Mouse (Mus musculus): ENCODE measurements around the gene Adamtsl1. TPM values are rescaled to one million over a fixed set of nuclear protein-coding genes. Genes with fewer than 3 reads are reported as not detected.

Gene Adamtsl1
- polyA plus RNA-seq, 1 experiment: 5.2 TPM

DNA sequence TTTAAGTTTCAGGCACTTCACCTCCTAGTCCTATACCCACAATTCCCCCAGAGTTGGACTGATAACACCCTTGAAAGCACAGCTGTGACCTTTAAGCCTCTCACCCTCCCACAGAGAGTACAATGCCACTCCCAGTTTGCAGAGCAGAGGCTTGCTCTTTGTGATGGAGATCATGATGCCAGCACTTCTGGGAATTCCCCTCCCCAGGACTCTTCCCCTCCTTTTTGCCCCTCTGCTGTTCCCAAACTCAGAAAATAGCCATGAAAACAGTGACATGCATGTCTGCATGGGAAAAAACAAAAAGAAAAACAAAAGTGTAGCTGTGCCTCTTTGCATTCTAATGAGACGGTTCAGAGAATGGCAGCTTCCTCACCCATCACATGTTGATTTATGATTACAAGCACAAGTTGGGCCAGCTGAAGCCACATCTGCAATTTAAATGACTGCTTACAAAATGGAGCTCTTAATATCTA lies 669.8 kb downstream of the Adamtsl1 start:
- no peak overlapping the region for H3K4me3 ChIP-seq (ENCODE audit: insufficient read depth, low read depth, low read length)
- WGBS: 23% methylated on average over 1 of the region's 1 CpGs
- no peaks in the 10 kb centered on the region for H3K4me1 ChIP-seq (ENCODE audit: control insufficient read depth, insufficient read depth, low read length)
- H3K27me3 ChIP-seq (replicated peaks; ENCODE audit: control insufficient read depth, insufficient read depth, low read length): no peaks in the 10 kb centered on the region; the same call in 1 of the 2 replicates
- peak; percentile 49 for DNase-seq
- TF ChIP-seq POLR2A (IDR thresholded peaks at IDR 0.05; ENCODE audit: low read depth, low read length) (no peak), CTCF (conservative IDR thresholded peaks at IDR 0.05; ENCODE audit: insufficient read depth, insufficient read length, low read depth, low read length) (no peak)
- no peak overlapping the region for H3K27ac ChIP-seq (ENCODE audit: insufficient read depth, low read depth, low read length)
- no peaks in the 10 kb centered on the region for H3K36me3 ChIP-seq (ENCODE audit: control insufficient read depth, insufficient read depth, low read length)

DNA sequence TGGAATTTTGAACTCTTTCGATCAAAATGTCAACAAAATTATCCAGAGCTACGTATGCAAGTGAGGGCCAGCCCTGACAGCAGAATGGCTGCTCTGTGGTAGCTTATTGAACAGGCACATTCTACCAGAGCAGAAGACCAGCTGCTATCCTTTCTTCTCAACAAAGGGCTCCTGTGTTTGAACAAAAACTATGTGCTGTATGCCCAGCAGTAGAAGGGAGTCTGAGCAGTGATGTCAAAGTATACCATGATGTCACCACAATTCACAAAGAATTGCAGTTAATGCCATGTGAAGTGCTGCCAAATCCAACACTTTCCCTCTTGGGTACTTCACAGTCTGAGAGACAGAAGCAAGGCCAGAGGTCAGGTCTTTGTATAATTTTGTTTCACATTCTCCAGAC lies 675.9 kb downstream of the Adamtsl1 start:
- WGBS: 90% methylated on average over 2 of the region's 2 CpGs
- Histone ChIP-seq H3K27ac (ENCODE audit: insufficient read depth, low read depth, low read length) (no peak overlapping the region), H3K36me3 (ENCODE audit: control insufficient read depth, insufficient read depth, low read length) (no peaks in the 10 kb centered on the region), H3K27me3 (replicated peaks; ENCODE audit: control insufficient read depth, insufficient read depth, low read length) (no peaks in the 10 kb centered on the region), H3K4me3 (ENCODE audit: insufficient read depth, low read depth, low read length) (no peak overlapping the region), H3K4me1 (ENCODE audit: control insufficient read depth, insufficient read depth, low read length) (no peaks in the 10 kb centered on the region)
- no peak for TF ChIP-seq CTCF (conservative IDR thresholded peaks at IDR 0.05; ENCODE audit: insufficient read depth, insufficient read length, low read depth, low read length)
- TF ChIP-seq POLR2A (IDR thresholded peaks at IDR 0.05; ENCODE audit: low read depth, low read length): no peak
- DNase-seq: no peak

DNA sequence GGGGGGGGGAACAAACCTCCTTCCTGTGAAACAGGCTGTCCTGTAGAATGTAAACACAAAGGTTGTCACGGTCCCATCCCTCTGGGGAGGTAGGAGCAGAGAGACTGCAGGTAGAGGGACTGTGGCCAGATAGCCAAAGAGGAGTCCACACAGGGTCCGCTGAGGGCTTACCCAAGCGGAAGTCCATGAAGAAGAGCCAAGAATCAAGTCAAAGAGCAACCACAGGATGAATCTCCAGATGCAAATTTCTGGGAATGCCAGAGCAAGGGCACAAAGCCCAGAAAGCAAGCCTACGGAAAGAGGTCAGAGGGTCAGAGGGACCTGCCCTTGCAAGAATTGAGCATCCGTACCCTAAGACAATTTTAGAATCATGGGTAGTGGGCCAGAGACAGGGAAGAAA lies 677.2 kb downstream of the Adamtsl1 start:
- no peak overlapping the region for H3K4me3 ChIP-seq (ENCODE audit: insufficient read depth, low read depth, low read length)
- WGBS: 61% methylated on average over 5 of the region's 5 CpGs
- TF ChIP-seq POLR2A (IDR thresholded peaks at IDR 0.05; ENCODE audit: low read depth, low read length): no peak
- TF ChIP-seq CTCF (conservative IDR thresholded peaks at IDR 0.05; ENCODE audit: insufficient read depth, insufficient read length, low read depth, low read length): no peak
- H3K27ac ChIP-seq (ENCODE audit: insufficient read depth, low read depth, low read length): no peak overlapping the region
- H3K36me3 ChIP-seq (ENCODE audit: control insufficient read depth, insufficient read depth, low read length): no peaks in the 10 kb centered on the region
- no peaks in the 10 kb centered on the region for H3K4me1 ChIP-seq (ENCODE audit: control insufficient read depth, insufficient read depth, low read length)
- peak; percentile 75 for DNase-seq
- no peaks in the 10 kb centered on the region for H3K27me3 ChIP-seq (replicated peaks; ENCODE audit: control insufficient read depth, insufficient read depth, low read length)

DNA sequence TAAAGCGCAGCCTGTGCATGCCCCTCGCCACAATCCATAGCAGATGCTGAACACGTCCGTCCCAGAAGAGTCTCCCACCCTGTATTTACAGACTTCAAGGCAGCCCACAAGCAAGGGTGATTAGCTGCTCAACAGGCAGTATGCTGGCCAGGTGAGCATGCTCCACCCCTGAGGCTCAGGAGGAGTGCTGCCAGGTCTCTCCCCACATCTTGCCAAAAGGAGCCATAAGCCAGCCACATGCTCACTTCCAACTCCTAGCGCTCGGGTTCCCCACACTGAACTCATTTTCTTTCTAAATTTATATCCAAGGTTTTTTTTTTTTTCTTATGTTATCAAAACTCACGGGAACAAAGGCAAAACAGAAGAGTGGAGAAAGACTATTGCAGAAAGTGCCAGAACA lies 687.8 kb downstream of the Adamtsl1 start:
- no peak for TF ChIP-seq CTCF (conservative IDR thresholded peaks at IDR 0.05; ENCODE audit: insufficient read depth, insufficient read length, low read depth, low read length)
- TF ChIP-seq POLR2A (IDR thresholded peaks at IDR 0.05; ENCODE audit: low read depth, low read length): no peak
- no peak overlapping the region for H3K4me3 ChIP-seq (ENCODE audit: insufficient read depth, low read depth, low read length)
- no peaks in the 10 kb centered on the region for H3K4me1 ChIP-seq (ENCODE audit: control insufficient read depth, insufficient read depth, low read length)
- no peak overlapping the region for H3K27ac ChIP-seq (ENCODE audit: insufficient read depth, low read depth, low read length)
- no peak for DNase-seq
- no peaks in the 10 kb centered on the region for H3K27me3 ChIP-seq (replicated peaks; ENCODE audit: control insufficient read depth, insufficient read depth, low read length)
- WGBS: 92% methylated on average over 7 of the region's 7 CpGs
- H3K36me3 ChIP-seq (ENCODE audit: control insufficient read depth, insufficient read depth, low read length): no peaks in the 10 kb centered on the region

DNA sequence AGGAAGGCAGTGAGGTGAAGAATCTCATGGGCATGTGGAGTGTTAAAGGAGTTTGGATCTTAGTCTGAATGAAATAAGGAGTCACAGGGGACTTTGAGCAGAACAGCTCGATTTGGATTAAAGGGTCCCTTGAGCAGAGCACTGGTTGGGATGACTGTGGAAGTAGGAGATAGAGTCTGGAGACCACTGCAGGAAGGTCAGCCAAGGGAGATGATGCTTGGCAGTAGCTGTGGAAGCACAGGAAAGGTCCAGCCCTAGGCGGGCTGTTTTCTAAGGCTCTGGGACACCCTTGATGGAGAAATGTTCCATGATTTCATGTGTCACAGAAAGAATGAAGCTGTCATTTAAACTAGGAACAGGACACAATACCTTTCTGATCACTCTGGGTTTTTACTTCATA lies 689.3 kb downstream of the Adamtsl1 start:
- no peak for TF ChIP-seq POLR2A (IDR thresholded peaks at IDR 0.05; ENCODE audit: low read depth, low read length)
- TF ChIP-seq CTCF (conservative IDR thresholded peaks at IDR 0.05; ENCODE audit: insufficient read depth, insufficient read length, low read depth, low read length): no peak
- Histone ChIP-seq H3K27ac (ENCODE audit: insufficient read depth, low read depth, low read length) (no peak overlapping the region), H3K4me3 (ENCODE audit: insufficient read depth, low read depth, low read length) (no peak overlapping the region), H3K27me3 (replicated peaks; ENCODE audit: control insufficient read depth, insufficient read depth, low read length) (no peaks in the 10 kb centered on the region), H3K4me1 (ENCODE audit: control insufficient read depth, insufficient read depth, low read length) (no peaks in the 10 kb centered on the region), H3K36me3 (ENCODE audit: control insufficient read depth, insufficient read depth, low read length) (no peaks in the 10 kb centered on the region)
- 82% methylated on average over 2 of the region's 2 CpGs for whole genome bisulfite sequencing
- DNase-seq: no peak

DNA sequence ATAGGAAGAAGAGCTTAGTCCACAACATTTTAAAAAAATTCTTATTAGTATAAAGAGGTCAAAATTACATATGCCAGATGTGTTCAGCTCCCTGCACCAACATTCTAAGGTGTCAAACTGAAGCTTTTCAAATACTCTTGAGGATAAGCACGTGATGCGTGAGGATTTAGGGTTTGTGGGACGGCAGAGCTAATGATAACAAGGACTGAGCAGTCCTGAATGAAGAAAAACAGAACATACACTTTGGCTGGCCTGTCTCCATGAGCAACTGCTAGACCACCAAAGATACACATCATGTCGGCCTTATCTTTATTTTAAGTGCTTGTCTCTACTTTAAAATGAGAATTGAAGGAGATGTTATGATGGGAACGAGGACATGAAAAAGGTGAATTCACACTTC lies 710.9 kb downstream of the Adamtsl1 start:
- TF ChIP-seq POLR2A (IDR thresholded peaks at IDR 0.05; ENCODE audit: low read depth, low read length): no peak
- Histone ChIP-seq H3K27me3 (replicated peaks; ENCODE audit: control insufficient read depth, insufficient read depth, low read length) (no peaks in the 10 kb centered on the region), H3K4me1 (ENCODE audit: control insufficient read depth, insufficient read depth, low read length) (no peaks in the 10 kb centered on the region), H3K4me3 (ENCODE audit: insufficient read depth, low read depth, low read length) (no peak overlapping the region), H3K36me3 (ENCODE audit: control insufficient read depth, insufficient read depth, low read length) (no peaks in the 10 kb centered on the region), H3K27ac (ENCODE audit: insufficient read depth, low read depth, low read length) (no peak overlapping the region)
- WGBS: 93% methylated on average over 5 of the region's 5 CpGs
- no peak for DNase-seq

DNA sequence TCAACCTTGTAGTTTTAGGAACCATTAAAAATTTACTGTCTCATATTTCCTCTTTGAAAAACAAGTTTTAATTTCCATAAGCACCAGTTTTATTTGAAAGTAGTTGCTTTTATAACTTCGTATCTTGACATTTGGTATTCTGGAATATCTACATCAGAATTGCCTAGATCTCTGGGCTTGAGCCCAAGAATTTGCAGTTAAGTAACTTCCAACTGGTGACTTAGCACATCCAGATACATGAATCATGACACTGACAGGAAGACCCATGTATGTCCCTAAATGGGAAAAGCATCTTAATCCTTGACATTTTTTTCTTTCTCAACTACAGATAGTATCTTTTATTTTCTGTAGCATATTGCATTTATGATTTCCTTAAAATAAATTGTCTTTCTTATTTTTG lies 713.1 kb downstream of the Adamtsl1 start:
- no peak overlapping the region for H3K27ac ChIP-seq (ENCODE audit: insufficient read depth, low read depth, low read length)
- H3K4me1 ChIP-seq (ENCODE audit: control insufficient read depth, insufficient read depth, low read length): no peaks in the 10 kb centered on the region
- WGBS: 62% methylated on average over 1 of the region's 1 CpGs
- no peak for TF ChIP-seq POLR2A (IDR thresholded peaks at IDR 0.05; ENCODE audit: low read depth, low read length)
- TF ChIP-seq CTCF (conservative IDR thresholded peaks at IDR 0.05; ENCODE audit: insufficient read depth, insufficient read length, low read depth, low read length): no peak
- H3K36me3 ChIP-seq (ENCODE audit: control insufficient read depth, insufficient read depth, low read length): no peaks in the 10 kb centered on the region
- H3K4me3 ChIP-seq (ENCODE audit: insufficient read depth, low read depth, low read length): no peak overlapping the region
- DNase-seq: peak; percentile 37
- H3K27me3 ChIP-seq (replicated peaks; ENCODE audit: control insufficient read depth, insufficient read depth, low read length): no peaks in the 10 kb centered on the region

DNA sequence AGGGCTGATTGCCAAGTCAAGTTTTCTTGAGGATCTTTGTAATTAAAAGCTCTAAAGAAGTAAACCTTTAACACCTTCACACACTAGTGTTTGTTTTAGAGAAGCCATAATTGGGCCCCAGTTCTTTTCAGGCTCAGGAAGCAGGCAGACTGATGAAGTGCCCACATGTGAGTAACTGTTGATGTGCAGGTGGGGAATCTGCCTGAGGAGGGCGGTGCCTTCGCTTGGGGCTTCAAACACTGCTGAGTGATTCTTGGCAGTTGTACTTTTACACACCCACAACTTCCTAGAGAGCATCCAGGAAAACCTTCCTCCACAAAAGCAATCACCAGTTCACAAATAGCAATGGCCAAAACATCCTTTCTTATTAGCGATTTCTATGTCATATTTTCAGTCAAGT lies 719.2 kb downstream of the Adamtsl1 start:
- Histone ChIP-seq H3K27ac (ENCODE audit: insufficient read depth, low read depth, low read length) (no peak overlapping the region), H3K27me3 (replicated peaks; ENCODE audit: control insufficient read depth, insufficient read depth, low read length) (no peaks in the 10 kb centered on the region), H3K36me3 (ENCODE audit: control insufficient read depth, insufficient read depth, low read length) (no peaks in the 10 kb centered on the region), H3K4me3 (ENCODE audit: insufficient read depth, low read depth, low read length) (no peak overlapping the region), H3K4me1 (ENCODE audit: control insufficient read depth, insufficient read depth, low read length) (no peaks in the 10 kb centered on the region)
- TF ChIP-seq CTCF (conservative IDR thresholded peaks at IDR 0.05; ENCODE audit: insufficient read depth, insufficient read length, low read depth, low read length): no peak
- no peak for DNase-seq
- WGBS: 68% methylated on average over 3 of the region's 3 CpGs

Measured in kidney, adult 2 months (tissue).